Mouse (Mus musculus) spleen, postnatal 0 days (tissue): ENCODE measurements around the gene 4933427D14Rik. TPM values are rescaled to one million over a fixed set of nuclear protein-coding genes. Genes with fewer than 3 reads are reported as not detected.

ENCODE experiments used
- polyA plus RNA-seq: library from polyadenylated mRNA; unstranded; fragments of >200 nt; fragmentation: Nextera tagmentation; extraction: Ambion mirVana; gene quantifications from 2 replicates; pipeline ENCODE4 v1.2.1, GENCODE M21; 2015

Gene 4933427D14Rik
- polyA plus RNA-seq = 6.0 and 7.7 TPM in 2 replicates

GRCm38 (mm10) chr11:72207204-72207833, at the start of gene 4933427D14Rik, which contains the start of gene Txndc17:
TSS of gene 4933427D14Rik (minus strand) at chr11:72207459.
TSS of gene Txndc17 (plus strand) at chr11:72207547.

DNA sequence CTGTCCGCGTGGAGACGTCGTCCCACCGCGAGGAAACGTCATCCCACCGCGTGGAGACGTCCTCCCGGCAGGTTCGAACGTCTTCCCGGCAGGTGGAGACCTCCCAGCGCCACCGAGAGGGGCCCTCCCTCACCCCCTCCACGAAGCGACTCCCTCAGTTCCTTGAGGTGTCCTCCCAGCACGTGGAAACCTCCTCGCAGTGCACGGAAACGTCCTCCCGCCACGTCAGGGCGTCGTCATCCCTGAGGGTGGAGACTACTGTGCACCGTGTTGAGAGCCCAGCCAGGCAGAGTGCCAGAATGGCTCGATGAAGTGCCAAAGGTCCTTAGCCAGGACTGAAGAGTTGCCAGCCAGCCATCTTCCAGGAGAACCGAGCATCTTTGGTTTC, 8.1 kb upstream of the 4933427D14Rik start, which contains the start of gene Med31:
Med31 (minus strand) TSS at position 183 of the 388 bp plus-strand sequence.

DNA sequence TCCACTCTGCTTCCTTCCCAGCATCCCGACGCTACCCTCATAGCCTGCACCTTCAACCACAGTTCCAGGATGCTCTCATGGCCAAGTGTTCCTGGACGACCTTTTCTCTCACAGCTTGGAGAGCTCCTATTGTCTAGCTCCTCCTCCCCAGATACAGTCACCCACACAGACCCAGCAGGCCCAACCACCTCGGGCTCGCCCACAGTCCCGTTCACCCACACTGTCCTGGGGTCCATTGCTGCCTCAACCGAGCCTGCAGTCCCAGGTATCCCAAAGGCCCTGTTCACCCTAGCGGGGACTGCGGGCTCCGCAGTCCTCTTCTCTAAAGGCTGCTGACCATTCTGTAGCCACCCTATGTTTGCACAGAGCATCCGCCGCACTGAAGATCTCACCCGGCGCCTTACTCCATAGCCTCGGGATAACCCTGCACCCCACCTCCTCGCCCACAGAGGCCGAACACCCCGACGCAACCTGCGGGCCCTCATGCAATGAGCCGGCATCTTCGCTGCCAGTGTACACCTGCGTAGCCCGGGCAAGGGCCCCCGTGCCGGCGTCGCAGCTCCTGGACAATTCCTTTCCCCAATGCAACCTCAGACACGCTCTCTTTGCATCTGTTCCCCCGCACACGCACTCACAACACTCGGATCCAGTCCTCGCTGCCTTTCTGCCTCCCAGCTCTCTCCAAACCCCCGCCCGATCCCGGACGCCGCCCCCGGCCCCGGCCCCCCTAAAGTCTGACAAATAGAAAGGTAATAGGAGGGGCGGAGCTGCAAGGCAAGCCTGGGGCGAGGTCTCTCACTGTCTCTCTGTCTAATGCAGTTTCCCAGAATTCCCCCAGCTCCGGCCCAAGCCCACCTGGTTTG, 687 bp downstream of the 4933427D14Rik start, which contains the start of gene Gm43951:
Gm43951 (minus strand) TSS at position 500 of the 863 bp plus-strand sequence.

DNA sequence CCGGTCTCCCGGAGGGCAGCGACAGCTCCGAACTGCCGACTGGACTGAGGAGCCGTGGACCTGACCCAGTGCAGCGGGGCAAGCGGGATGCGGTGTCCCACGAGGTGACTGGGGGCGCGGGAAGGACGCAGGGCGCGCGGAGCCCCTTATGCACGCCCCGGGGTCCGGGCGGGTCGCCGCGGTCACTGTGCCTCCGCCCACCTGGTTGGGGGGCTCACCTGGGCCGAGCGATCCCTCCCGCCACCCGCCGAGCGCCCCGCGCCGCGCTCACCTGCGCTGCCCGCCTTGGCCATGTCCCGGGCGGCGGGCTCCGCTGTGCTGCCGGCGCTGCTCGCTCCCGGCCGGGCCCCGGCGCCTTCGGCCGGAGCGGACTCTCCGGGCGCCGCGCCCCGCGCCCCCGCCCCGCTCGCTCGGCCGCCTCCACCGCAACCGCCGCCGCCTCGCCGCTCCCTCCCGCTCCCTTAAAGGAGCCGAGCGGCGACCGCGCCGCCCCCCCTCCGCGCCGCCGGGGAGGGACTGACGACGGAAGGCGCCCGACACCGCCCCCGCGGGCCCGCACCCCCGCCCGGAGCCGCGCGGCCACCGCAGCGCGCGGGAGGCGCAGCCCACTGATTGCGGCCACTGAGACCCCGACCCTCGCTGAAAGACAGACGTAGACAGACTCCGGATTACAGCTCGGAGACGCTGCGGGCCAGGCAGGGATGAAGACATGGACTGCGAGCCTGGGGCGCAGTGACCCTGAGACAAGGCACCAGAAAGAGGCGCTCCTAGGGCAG, 71.7 kb downstream of the 4933427D14Rik start, which contains the start of gene Pitpnm3:
Pitpnm3 (minus strand) TSS at position 396 of the 776 bp plus-strand sequence.

Other genes starting within 250 kb of the 4933427D14Rik start
- 0.26 and 0.47 TPM in 2 replicates for gene Aipl1, start 169.9 kb downstream of the 4933427D14Rik start, polyA plus RNA-seq
- gene Pimreg, start 165.4 kb downstream of the 4933427D14Rik start, polyA plus RNA-seq = 15.9 and 19.8 TPM in 2 replicates
- gene Pitpnm3, start 71.7 kb downstream of the 4933427D14Rik start, polyA plus RNA-seq = 0.23 and 0.47 TPM in 2 replicates
- 0.06 and 0.07 TPM in 2 replicates for gene Gm43951, start 619 bp downstream of the 4933427D14Rik start, polyA plus RNA-seq
- 102 and 113 TPM in 2 replicates for gene Txndc17, start 88 bp upstream of the 4933427D14Rik start, polyA plus RNA-seq
- 23.3 and 26.0 TPM in 2 replicates for gene Med31, start 8.1 kb upstream of the 4933427D14Rik start, polyA plus RNA-seq
- gene Slc13a5, start 59.8 kb upstream of the 4933427D14Rik start, polyA plus RNA-seq = not detected in 2 replicates
- gene Xaf1, start 94.2 kb upstream of the 4933427D14Rik start, polyA plus RNA-seq = 16.4 and 28.2 TPM in 2 replicates
- gene Fbxo39, start 107.0 kb upstream of the 4933427D14Rik start, polyA plus RNA-seq = 0.07 TPM in 1 of 2 replicates, not detected in the other
- gene Tekt1, start 155.0 kb upstream of the 4933427D14Rik start, polyA plus RNA-seq = not detected in 2 replicates
- gene Smtnl2, start 204.3 kb upstream of the 4933427D14Rik start, polyA plus RNA-seq = 12.4 and 13.3 TPM in 2 replicates
- gene Ggt6, start 228.1 kb upstream of the 4933427D14Rik start, polyA plus RNA-seq = not detected in 2 replicates
- 91.7 and 94.0 TPM in 2 replicates for gene Mybbp1a, start 233.9 kb upstream of the 4933427D14Rik start, polyA plus RNA-seq